ENCODE assay signal across 8 mouse cellular contexts in the genomic region with DNA sequence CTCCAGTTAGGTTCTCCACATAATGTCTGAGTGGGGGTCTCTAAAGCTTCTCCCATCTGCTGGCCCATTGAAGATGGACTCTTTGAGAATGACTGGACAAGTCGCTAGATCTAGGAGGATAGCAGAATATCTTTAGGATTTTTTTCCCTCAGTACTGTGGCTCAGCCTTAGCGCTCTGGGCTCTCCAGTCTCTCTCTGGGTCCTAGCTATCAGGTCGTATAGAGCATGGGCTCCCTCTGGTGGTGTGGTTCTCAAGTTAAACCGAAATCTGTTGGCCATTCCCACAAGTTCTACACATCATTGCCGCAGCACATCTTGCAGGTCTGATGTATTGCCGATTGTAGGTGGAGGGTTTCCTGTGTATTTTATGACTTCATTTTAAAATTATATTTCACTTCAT.
A peak's percentile ranks its signal among the peaks of the same experiment; 100 is the strongest.
DNase-seq lines count a peak whose midpoint lies in the region; ATAC-seq and TF ChIP-seq lines count a peak whose summit lies in the region.

No protein-coding gene starts in this region.

- TF ChIP-seq POLR2A in kidney, adult 2 months (IDR thresholded peaks at IDR 0.05; ENCODE audit: low read depth, low read length) = no peak

- H3K27ac ChIP-seq in kidney, adult 2 months (ENCODE audit: insufficient read depth, low read depth, low read length) = 0 out of 2 replicates have a peak overlapping the region, but pooled peaks have one; percentile 16

- H3K4me1 ChIP-seq in kidney, adult 2 months (ENCODE audit: control insufficient read depth, insufficient read depth, low read length) = peaks cover 13% of the 10 kb centered on the region

- H3K4me3 ChIP-seq in kidney, adult 2 months (ENCODE audit: insufficient read depth, low read depth, low read length) = no peak overlapping the region

- WGBS in kidney, adult 2 months = 22% methylated on average over 6 of the region's 6 CpGs

- intact Hi-C loops in left cerebral cortex, postnatal 4 days (cut with DNase I) = loop anchor here (5.0 kb wide), 2 partner anchors 205 to 315 kb away; no protein-coding TSS in a partner anchor

- peak; percentile 85 for TF ChIP-seq CTCF in kidney, adult 2 months (conservative IDR thresholded peaks at IDR 0.05; ENCODE audit: insufficient read depth, insufficient read length, low read depth, low read length)

- no peaks in the 10 kb centered on the region for H3K27me3 ChIP-seq in kidney, adult 2 months (replicated peaks; ENCODE audit: control insufficient read depth, insufficient read depth, low read length)

- no peaks in the 10 kb centered on the region for H3K36me3 ChIP-seq in kidney, adult 2 months (ENCODE audit: control insufficient read depth, insufficient read depth, low read length)

- peak; percentile 74 for ATAC-seq in monocyte, adult 5-6 weeks (replicated peaks; ENCODE audit: insufficient number of reproducible peaks, low FRiP score, low TSS enrichment, poor library complexity, severe bottlenecking)

- peak; percentile 30 to 50 for DNase-seq in urinary bladder, adult 18-20 months (ENCODE audit: low spot score in 2 of 2)
- no peak for DNase-seq in urinary bladder, adult 2 months (ENCODE audit: low spot score)
- peak; percentile 92 for DNase-seq in embryo, embryonic 10 days (ENCODE audit: low spot score)
- DNase-seq in gastrocnemius, postnatal 25 days = peak; percentile 44
- DNase-seq in kidney, adult 2 months = peak; percentile 89
- DNase-seq in left cerebral cortex, postnatal 4 days = peak; percentile 81
- DNase-seq in spleen, postnatal 36 days (ENCODE audit: low spot score in 2 of 2) = peak; percentile 64 to 68
